Mouse (Mus musculus): ENCODE results near the gene Zdhhc21. TPM values are rescaled to one million over a fixed set of nuclear protein-coding genes. Genes with fewer than 3 reads are reported as not detected.

The Zdhhc21 gene
- polyA plus RNA-seq, 1 experiment from 2014 or later, result 11.0 TPM

DNA sequence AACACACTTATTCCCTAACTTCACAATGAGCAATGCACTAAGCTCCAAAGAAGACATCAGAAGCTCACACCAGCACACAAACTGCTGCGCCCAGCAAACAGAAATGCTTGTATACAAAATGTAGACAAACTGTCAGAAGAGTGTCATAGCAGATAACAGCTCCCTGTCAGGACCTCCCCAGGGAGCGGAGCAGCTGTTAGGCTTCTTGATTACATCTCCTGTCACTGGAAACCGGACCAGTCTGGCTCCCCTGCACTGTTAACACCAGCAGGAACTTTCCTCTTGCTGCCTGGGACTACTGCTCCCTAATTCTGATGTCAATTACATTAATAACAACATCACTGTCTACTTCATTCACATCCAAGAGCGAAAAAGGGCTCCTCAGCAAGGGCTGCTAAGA lies 44.5 kb downstream of the Zdhhc21 start:
- Histone ChIP-seq H3K4me3 (ENCODE audit: low read length) (no peak overlapping the region), H3K27me3 (ENCODE audit: control insufficient read depth, insufficient read depth, low read length) (no peaks in the 10 kb centered on the region), H3K4me2 (ENCODE audit: low read depth, low read length) (no peak overlapping the region), H3K9ac (ENCODE audit: low read length) (no peak overlapping the region), H3K36me3 (ENCODE audit: control insufficient read depth, insufficient read depth) (no peaks in the 10 kb centered on the region), H3K9me3 (replicated peaks; ENCODE audit: control insufficient read depth, low read length) (no peaks in the 10 kb centered on the region), H3K4me1 (ENCODE audit: control insufficient read depth, insufficient read depth, low read length) (no peaks in the 10 kb centered on the region), H3K27ac (ENCODE audit: low read length) (no peak overlapping the region)
- no peak for ATAC-seq (replicated peaks; ENCODE audit: extremely low read depth, insufficient read depth, low FRiP score)
- WGBS, result 39% methylated on average over 4 of the region's 4 CpGs

DNA sequence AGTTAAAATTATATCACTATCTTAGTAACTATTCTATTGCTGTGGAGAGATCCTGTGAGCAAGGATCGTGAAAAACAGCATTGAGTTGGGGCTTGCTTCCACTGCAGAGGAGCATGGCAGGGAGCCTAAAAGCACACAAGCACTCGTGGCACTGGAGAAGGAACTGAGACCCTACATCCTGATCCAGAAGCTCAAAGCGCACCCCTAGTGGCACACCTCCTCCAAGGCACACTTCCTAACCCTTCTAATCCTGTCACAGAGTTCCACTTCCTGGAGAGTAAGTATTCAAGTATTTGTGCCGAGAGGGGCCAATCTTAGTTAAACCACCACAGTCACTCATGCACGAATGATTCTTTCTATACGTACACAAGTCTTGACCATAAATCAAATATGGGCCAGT lies 46.4 kb downstream of the Zdhhc21 start:
- Histone ChIP-seq H3K27ac (ENCODE audit: low read length) (no peak overlapping the region), H3K27me3 (ENCODE audit: control insufficient read depth, insufficient read depth, low read length) (no peaks in the 10 kb centered on the region), H3K9ac (ENCODE audit: low read length) (no peak overlapping the region), H3K4me3 (ENCODE audit: low read length) (no peak overlapping the region), H3K9me3 (replicated peaks; ENCODE audit: control insufficient read depth, low read length) (no peaks in the 10 kb centered on the region), H3K4me1 (ENCODE audit: control insufficient read depth, insufficient read depth, low read length) (no peaks in the 10 kb centered on the region), H3K4me2 (ENCODE audit: low read depth, low read length) (no peak overlapping the region), H3K36me3 (ENCODE audit: control insufficient read depth, insufficient read depth) (no peaks in the 10 kb centered on the region)
- ATAC-seq (replicated peaks; ENCODE audit: extremely low read depth, insufficient read depth, low FRiP score), result no peak
- WGBS, result 69% methylated on average over 6 of the region's 6 CpGs

- Histone ChIP-seq H3K4me1 (ENCODE audit: control insufficient read depth, insufficient read depth, low read length) (no peaks in the 10 kb centered on the region), H3K36me3 (ENCODE audit: control insufficient read depth, insufficient read depth) (0 out of 2 replicates have a peak, but pooled peaks cover 5% of the 10 kb centered on the region), H3K27ac (ENCODE audit: low read length) (no peak overlapping the region), H3K9ac (ENCODE audit: low read length) (no peak overlapping the region), H3K4me3 (ENCODE audit: low read length) (no peak overlapping the region), H3K4me2 (ENCODE audit: low read depth, low read length) (no peak overlapping the region), H3K9me3 (replicated peaks; ENCODE audit: control insufficient read depth, low read length) (no peaks in the 10 kb centered on the region), H3K27me3 (ENCODE audit: control insufficient read depth, insufficient read depth, low read length) (no peaks in the 10 kb centered on the region)
- 65% methylated on average over 10 of the region's 10 CpGs for WGBS
- ATAC-seq (replicated peaks; ENCODE audit: extremely low read depth, insufficient read depth, low FRiP score), result no peak
Measured at GRCm38 (mm10) chr4:82807811-82808210, 51.9 kb downstream of the Zdhhc21 start.

DNA sequence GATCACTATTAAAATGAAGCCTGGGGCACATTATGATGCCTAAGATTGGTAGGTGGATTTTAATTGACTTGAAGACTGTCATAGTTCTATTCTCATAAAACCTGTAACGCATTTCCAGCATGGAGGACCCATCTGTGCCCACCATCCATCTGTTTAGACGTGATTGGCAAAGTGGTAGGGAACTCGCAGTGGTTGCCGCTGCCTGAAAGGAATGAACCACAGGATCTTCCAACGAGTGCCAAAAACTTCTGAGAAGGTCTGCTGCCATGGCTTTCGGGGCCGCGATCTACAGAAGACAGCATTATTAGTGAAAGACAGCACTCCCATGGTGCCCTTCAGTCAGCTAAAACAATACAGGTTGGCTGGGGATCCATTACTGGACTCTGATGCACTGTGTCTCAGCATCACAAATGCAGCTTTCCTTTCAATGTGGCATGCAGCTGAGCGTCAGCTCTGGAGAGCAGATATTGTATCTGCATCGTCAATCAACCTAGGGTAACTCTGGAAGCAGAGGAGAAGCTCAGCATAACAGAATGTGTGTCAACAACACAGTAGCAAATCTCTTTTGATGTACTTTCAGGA lies 53.5 kb downstream of the Zdhhc21 start:
- H3K27ac ChIP-seq (ENCODE audit: low read length), result no peak overlapping the region
- 84% methylated on average over 10 of the region's 10 CpGs for WGBS

DNA sequence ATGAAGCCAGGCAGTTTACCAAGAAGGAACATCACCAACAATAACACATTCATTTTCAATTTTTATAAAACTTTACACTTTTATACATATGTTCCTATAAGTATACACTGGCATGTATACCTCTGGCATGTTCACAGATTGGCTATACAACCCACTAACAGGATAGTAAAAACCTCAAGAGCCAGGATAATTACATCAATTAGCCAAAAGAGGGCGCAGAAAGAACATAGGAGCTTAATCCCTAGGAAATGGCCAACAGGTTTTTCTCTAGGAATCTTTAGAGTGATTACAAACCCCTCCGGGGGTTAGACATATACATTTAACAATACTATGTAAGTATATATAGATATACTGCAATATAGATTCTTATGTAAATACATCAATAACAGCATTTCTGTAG lies 55.7 kb downstream of the Zdhhc21 start:
- no peaks in the 10 kb centered on the region for H3K27me3 ChIP-seq (ENCODE audit: control insufficient read depth, insufficient read depth, low read length)
- no peak overlapping the region for H3K4me2 ChIP-seq (ENCODE audit: low read depth, low read length)

More for the DNA sequence above, 53.5 kb downstream of the Zdhhc21 start:
- no peaks in the 10 kb centered on the region for H3K4me1 ChIP-seq (ENCODE audit: control insufficient read depth, insufficient read depth, low read length)
- no peak overlapping the region for H3K9ac ChIP-seq (ENCODE audit: low read length)
- no peak overlapping the region for H3K4me3 ChIP-seq (ENCODE audit: low read length)
- H3K4me2 ChIP-seq (ENCODE audit: low read depth, low read length), result no peak overlapping the region
- H3K36me3 ChIP-seq (ENCODE audit: control insufficient read depth, insufficient read depth), result 0 out of 2 replicates have a peak, but pooled peaks cover 5% of the 10 kb centered on the region
- no peak for ATAC-seq (replicated peaks; ENCODE audit: extremely low read depth, insufficient read depth, low FRiP score)
- no peaks in the 10 kb centered on the region for H3K27me3 ChIP-seq (ENCODE audit: control insufficient read depth, insufficient read depth, low read length)
- no peaks in the 10 kb centered on the region for H3K9me3 ChIP-seq (replicated peaks; ENCODE audit: control insufficient read depth, low read length)

DNA sequence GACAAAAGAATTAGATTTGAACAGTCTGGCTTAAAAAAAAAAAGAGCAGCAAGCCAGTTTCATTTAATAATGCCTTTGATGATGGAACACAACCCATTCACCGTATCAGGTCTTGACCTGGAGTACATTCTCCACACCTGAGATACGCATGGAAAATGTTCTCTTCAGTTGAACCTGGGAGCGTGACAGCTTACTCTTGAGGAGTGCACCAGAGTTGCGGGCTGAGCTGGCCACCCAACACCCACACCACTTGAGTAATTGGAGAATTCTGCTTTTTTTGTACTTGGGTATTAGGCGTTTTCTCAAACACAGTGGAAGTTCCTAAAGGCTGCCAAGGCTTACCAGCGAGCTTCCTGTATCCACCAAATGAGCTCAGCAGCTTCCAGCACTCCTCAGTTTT lies 66.2 kb downstream of the Zdhhc21 start:
- Histone ChIP-seq H3K27ac (ENCODE audit: low read length) (no peak overlapping the region), H3K4me1 (ENCODE audit: control insufficient read depth, insufficient read depth, low read length) (no peaks in the 10 kb centered on the region), H3K9ac (ENCODE audit: low read length) (no peak overlapping the region), H3K9me3 (replicated peaks; ENCODE audit: control insufficient read depth, low read length) (no peaks in the 10 kb centered on the region), H3K4me2 (ENCODE audit: low read depth, low read length) (no peak overlapping the region), H3K4me3 (ENCODE audit: low read length) (no peak overlapping the region), H3K36me3 (ENCODE audit: control insufficient read depth, insufficient read depth) (no peaks in the 10 kb centered on the region), H3K27me3 (ENCODE audit: control insufficient read depth, insufficient read depth, low read length) (no peaks in the 10 kb centered on the region)
- ATAC-seq (replicated peaks; ENCODE audit: extremely low read depth, insufficient read depth, low FRiP score), result no peak
- WGBS, result 84% methylated on average over 6 of the region's 6 CpGs

More for the DNA sequence above, 55.7 kb downstream of the Zdhhc21 start:
- ATAC-seq (replicated peaks; ENCODE audit: extremely low read depth, insufficient read depth, low FRiP score), result no peak
- Histone ChIP-seq H3K36me3 (ENCODE audit: control insufficient read depth, insufficient read depth) (0 out of 2 replicates have a peak, but pooled peaks cover 5% of the 10 kb centered on the region), H3K4me1 (ENCODE audit: control insufficient read depth, insufficient read depth, low read length) (no peaks in the 10 kb centered on the region), H3K27ac (ENCODE audit: low read length) (no peak overlapping the region), H3K4me3 (ENCODE audit: low read length) (no peak overlapping the region), H3K9ac (ENCODE audit: low read length) (no peak overlapping the region), H3K9me3 (replicated peaks; ENCODE audit: control insufficient read depth, low read length) (no peaks in the 10 kb centered on the region)
- WGBS, result 37% methylated on average over 2 of the region's 2 CpGs

- Histone ChIP-seq H3K9ac (ENCODE audit: low read length) (no peak overlapping the region), H3K4me3 (ENCODE audit: low read length) (no peak overlapping the region), H3K27ac (ENCODE audit: low read length) (no peak overlapping the region), H3K4me1 (ENCODE audit: control insufficient read depth, insufficient read depth, low read length) (no peaks in the 10 kb centered on the region), H3K4me2 (ENCODE audit: low read depth, low read length) (no peak overlapping the region), H3K27me3 (ENCODE audit: control insufficient read depth, insufficient read depth, low read length) (no peaks in the 10 kb centered on the region), H3K36me3 (ENCODE audit: control insufficient read depth, insufficient read depth) (no peaks in the 10 kb centered on the region), H3K9me3 (replicated peaks; ENCODE audit: control insufficient read depth, low read length) (no peaks in the 10 kb centered on the region)
- 50% methylated on average over 5 of the region's 5 CpGs for WGBS
- ATAC-seq (replicated peaks; ENCODE audit: extremely low read depth, insufficient read depth, low FRiP score), result no peak
Measured at GRCm38 (mm10) chr4:82792906-82793580, 66.7 kb downstream of the Zdhhc21 start.

DNA sequence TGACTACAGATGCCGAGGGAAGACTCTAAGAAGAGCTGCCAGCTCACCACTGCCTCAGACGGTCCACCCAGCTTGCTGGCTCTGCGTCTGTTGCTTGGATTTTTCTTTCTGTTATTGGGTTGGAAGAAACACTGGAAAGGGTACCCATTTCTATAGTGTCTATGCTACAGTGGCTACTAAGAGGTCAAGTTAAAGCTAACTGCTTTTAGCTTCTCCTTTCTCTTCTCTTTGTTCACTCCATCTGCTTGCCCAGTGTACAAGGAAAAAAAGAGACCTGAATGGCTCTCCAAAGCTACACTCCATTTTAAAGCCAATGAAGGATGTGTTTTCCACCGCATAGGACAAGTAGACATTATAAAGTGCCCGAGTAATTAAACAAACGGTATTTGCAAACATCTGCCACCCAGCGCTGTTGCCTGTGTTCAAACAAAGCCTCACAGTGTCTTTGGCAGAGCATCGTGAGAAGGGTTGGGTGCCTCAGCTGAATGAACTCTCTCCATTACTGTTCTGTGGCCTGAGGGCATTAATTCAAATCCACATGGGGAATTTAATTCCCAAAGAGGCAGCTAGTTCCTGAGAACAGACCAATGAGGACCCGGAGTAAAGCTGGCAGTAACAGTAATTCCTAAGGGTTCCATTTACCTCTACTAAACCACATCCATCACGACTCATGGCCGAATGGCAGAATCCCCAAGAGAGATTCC lies 94.1 kb downstream of the Zdhhc21 start:
- H3K9ac ChIP-seq (ENCODE audit: low read length), result no peak overlapping the region
- 78% methylated on average over 11 of the region's 11 CpGs for WGBS
- H3K4me1 ChIP-seq (ENCODE audit: control insufficient read depth, insufficient read depth, low read length), result peaks cover 5% of the 10 kb centered on the region
- no peaks in the 10 kb centered on the region for H3K9me3 ChIP-seq (replicated peaks; ENCODE audit: control insufficient read depth, low read length)
- H3K27me3 ChIP-seq (ENCODE audit: control insufficient read depth, insufficient read depth, low read length), result no peaks in the 10 kb centered on the region
- ATAC-seq (replicated peaks; ENCODE audit: extremely low read depth, insufficient read depth, low FRiP score), result no peak
- H3K4me3 ChIP-seq (ENCODE audit: low read length), result no peak overlapping the region
- H3K4me2 ChIP-seq (ENCODE audit: low read depth, low read length), result no peak overlapping the region
- no peak overlapping the region for H3K27ac ChIP-seq (ENCODE audit: low read length)
- H3K36me3 ChIP-seq (ENCODE audit: control insufficient read depth, insufficient read depth), result no peaks in the 10 kb centered on the region

GRCm38 (mm10) chr4:82763586-82763985 lies 96.2 kb downstream of the Zdhhc21 start:
- H3K4me1 ChIP-seq (ENCODE audit: control insufficient read depth, insufficient read depth, low read length), result peaks cover 5% of the 10 kb centered on the region
- no peaks in the 10 kb centered on the region for H3K36me3 ChIP-seq (ENCODE audit: control insufficient read depth, insufficient read depth)
- ATAC-seq (replicated peaks; ENCODE audit: extremely low read depth, insufficient read depth, low FRiP score), result no peak
- H3K4me2 ChIP-seq (ENCODE audit: low read depth, low read length), result no peak overlapping the region
- H3K27ac ChIP-seq (ENCODE audit: low read length), result no peak overlapping the region
- no peak overlapping the region for H3K4me3 ChIP-seq (ENCODE audit: low read length)
- H3K27me3 ChIP-seq (ENCODE audit: control insufficient read depth, insufficient read depth, low read length), result no peaks in the 10 kb centered on the region
- H3K9me3 ChIP-seq (replicated peaks; ENCODE audit: control insufficient read depth, low read length), result no peaks in the 10 kb centered on the region
- WGBS, result 51% methylated on average over 5 of the region's 5 CpGs
- no peak overlapping the region for H3K9ac ChIP-seq (ENCODE audit: low read length)

Measured in heart, embryonic 16.5 days (tissue).